Mouse (Mus musculus) intestine, embryonic 15.5 days (tissue): ENCODE data around the gene Serpinb1c. TPM values are rescaled to one million over a fixed set of nuclear protein-coding genes. Genes with fewer than 3 reads are reported as not detected.

Experiments used
- ATAC-seq: fragments of 200-750 bp; cut with Nextera tagmentation; 2 replicates; pipeline ENCODE4 v1.8.0; 2017; ENCODE audit warnings: moderate TSS enrichment, moderate library complexity
- H3K27ac ChIP-seq: fragments of 300-500 bp; sonication (generic); 2 replicates; pipeline ENCODE4 v1.5.1; 2015; ENCODE audit warnings: mild to moderate bottlenecking, inconsistent platforms
- H3K27me3 ChIP-seq: fragments of 300-500 bp; sonication (generic); replicated peaks from 2 replicates; pipeline ENCODE4 v1.6.1; 2015; ENCODE audit warnings: inconsistent platforms
- H3K36me3 ChIP-seq: fragments of 300-500 bp; sonication (generic); 2 replicates; pipeline ENCODE4 v1.6.1; 2015; ENCODE audit warnings: inconsistent platforms
- H3K4me1 ChIP-seq: fragments of 300-500 bp; sonication (generic); replicated peaks from 2 replicates; pipeline ENCODE4 v1.6.1; 2015; ENCODE audit warnings: inconsistent platforms
- H3K4me2 ChIP-seq: fragments of 300-500 bp; sonication (generic); replicated peaks from 2 replicates; pipeline ENCODE4 v1.6.1; 2015; ENCODE audit warnings: mild to moderate bottlenecking, inconsistent platforms
- H3K4me3 ChIP-seq: fragments of 300-500 bp; sonication (generic); replicated peaks from 2 replicates; pipeline ENCODE4 v1.5.1; 2015; ENCODE audit warnings: inconsistent platforms
- H3K9ac ChIP-seq: fragments of 300-500 bp; sonication (generic); 2 replicates; pipeline ENCODE4 v1.6.1; 2015; ENCODE audit warnings: inconsistent platforms
- H3K9me3 ChIP-seq: fragments of 300-500 bp; sonication (generic); 2 replicates; pipeline ENCODE4 v1.6.1; 2016; ENCODE audit warnings: inconsistent platforms
- WGBS: fragments of 180-500 bp; shearing (Covaris S2); methylation state at CpG from one replicate; pipeline ENCODE4 v1.1.7; 2015; 5-methylcytosine and 5-hydroxymethylcytosine counted together
- polyA plus RNA-seq: library from polyadenylated mRNA; unstranded; fragments of >200 nt; fragmentation: Nextera tagmentation; extraction: Ambion mirVana; gene quantifications from 2 replicates; pipeline ENCODE4 v1.2.1, GENCODE M21; 2015

Gene Serpinb1c
- polyA plus RNA-seq, 1 experiment from 2014 or later: not detected

DNA sequence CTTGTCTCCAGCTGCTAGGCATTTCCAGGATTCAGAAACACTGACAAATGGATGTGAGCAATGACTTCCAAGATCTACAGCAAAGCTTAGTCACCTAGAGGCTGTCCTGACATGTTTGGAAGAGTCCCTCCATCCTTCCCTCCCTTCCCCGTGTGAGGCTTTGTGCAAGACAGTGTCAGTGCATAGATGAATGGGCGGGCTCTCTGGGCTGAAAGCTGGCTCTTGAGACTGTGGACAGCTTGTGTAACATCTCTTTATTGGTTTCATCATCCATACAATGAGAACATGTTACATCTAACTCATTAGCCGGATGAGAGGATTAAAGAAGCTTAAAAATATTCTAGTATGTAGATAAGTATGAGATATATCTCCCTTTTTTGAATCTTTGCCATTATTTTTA is 65.2 kb downstream of the Serpinb1c start:
- Histone ChIP-seq H3K9me3 (no peaks in the 10 kb centered on the region), H3K4me3 (no peak overlapping the region), H3K36me3 (no peaks in the 10 kb centered on the region), H3K9ac (no peak overlapping the region), H3K4me2 (no peak overlapping the region), H3K4me1 (0 out of 2 replicates have a peak, but pooled peaks cover 6% of the 10 kb centered on the region), H3K27ac (no peak overlapping the region), H3K27me3 (no peaks in the 10 kb centered on the region)
- 68% methylated on average over 3 of the region's 3 CpGs for WGBS
- ATAC-seq: no peak

DNA sequence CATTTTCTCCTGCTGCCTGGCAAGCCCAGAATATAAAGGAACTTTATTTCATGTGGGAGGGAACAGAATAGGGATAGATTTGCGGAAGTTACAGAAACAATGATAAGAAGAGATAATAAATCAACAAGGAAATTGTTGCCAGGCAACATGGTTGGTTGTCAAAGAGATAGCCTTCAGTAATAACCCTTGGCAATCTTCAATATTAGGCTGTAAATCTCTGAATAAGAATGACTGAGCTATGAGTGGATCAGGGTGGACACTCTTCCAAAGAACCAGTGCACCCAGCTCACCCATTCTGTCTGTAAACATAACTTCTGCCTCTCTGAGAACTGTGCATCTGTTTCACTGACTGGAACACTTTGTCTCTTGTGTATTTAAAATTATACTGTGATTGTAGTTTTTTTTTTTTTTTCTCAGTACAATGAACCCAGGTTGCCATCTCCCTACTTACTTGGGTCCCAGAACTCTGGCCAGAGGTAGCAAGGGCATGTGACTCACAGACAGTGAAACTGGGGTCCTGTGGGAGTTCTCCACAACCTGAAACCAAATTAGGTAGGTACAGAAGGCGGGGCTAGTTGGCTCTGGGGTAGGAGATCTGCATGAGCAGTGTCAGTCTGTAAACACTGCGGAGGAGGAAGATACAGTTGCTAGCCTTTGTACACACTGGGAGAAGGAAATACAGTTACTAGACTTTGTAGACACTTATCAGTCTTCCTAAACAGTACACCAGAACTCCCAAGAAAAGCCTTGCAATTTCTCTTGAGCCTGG is 66.3 kb downstream of the Serpinb1c start:
- Histone ChIP-seq H3K27me3 (no peaks in the 10 kb centered on the region), H3K27ac (0 out of 2 replicates have a peak overlapping the region, but pooled peaks have one; percentile 44), H3K4me3 (no peak overlapping the region), H3K4me2 (no peak overlapping the region), H3K9me3 (no peaks in the 10 kb centered on the region), H3K4me1 (0 out of 2 replicates have a peak, but pooled peaks cover 6% of the 10 kb centered on the region), H3K9ac (no peak overlapping the region), H3K36me3 (no peaks in the 10 kb centered on the region)
- WGBS: 62% methylated on average over 3 of the region's 3 CpGs
- ATAC-seq: peak; percentile 85

Other genes with a start within 250 kb of the Serpinb1c start
- 0.08 TPM in 1 of 2 replicates, not detected in the other for gene Mylk4, start 114.3 kb downstream of the Serpinb1c start, polyA plus RNA-seq
- gene Wrnip1, start 96.2 kb downstream of the Serpinb1c start, polyA plus RNA-seq: 24.8 and 26.2 TPM in 2 replicates
- not detected in 2 replicates for gene D930007J09Rik, start 95.4 kb downstream of the Serpinb1c start, polyA plus RNA-seq
- 160 and 164 TPM in 2 replicates for gene Serpinb1a, start 47.0 kb downstream of the Serpinb1c start, polyA plus RNA-seq
- gene Serpinb6b, start 67.0 kb upstream of the Serpinb1c start, polyA plus RNA-seq: 4.7 and 5.7 TPM in 2 replicates
- gene Serpinb9, start 105.0 kb upstream of the Serpinb1c start, polyA plus RNA-seq: 8.2 and 10.7 TPM in 2 replicates
- 0.15 TPM in 1 of 2 replicates, not detected in the other for gene Serpinb9b, start 129.2 kb upstream of the Serpinb1c start, polyA plus RNA-seq
- 0.33 TPM in 1 of 2 replicates, not detected in the other for gene Serpinb1b, start 180.4 kb upstream of the Serpinb1c start, polyA plus RNA-seq